Mouse (Mus musculus): Measurements from ENCODE around the gene Atf3.
"Not testable (repeated sequence)": the region's sequence is repeated elsewhere in the genome, so short reads cannot be mapped to it uniquely, and the experiment has no call there.

Atf3 gene

DNA sequence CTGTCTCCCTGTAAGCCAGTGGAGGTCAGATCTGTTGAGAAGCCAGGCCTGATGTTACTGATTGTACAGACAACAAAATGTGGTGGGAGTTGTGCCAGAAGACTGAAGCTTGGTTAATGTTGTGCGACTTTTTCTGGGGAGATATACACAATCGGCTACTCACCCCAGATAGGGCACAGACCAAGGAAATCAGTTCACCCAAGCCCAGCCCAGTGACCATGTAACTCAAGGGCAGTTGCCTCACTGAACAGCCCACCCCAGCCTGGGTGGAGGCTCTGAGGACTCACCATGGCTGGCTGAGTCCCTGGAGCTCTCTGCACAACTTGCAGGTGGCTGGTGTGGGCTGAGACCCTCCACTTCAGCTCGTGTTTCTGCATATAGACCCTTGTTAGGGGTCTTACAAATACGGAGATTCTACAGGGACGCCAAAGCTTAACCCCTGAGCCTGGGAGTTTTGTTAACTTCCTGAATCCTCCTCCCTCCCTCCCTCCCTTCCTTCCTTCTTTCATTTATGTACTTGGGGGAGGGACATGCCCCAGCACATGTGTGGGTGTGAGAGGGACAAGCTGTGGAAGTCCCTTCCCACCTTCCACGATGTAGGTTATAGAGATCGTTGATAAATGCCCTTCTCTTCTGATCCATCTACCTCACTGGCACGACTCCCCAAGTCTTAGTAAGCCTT is 66.8 kb downstream of the Atf3 start:
- DNase-seq (ENCODE audit: low read depth, low spot score) = no peak

- DNase-seq (ENCODE audit: low read depth, low spot score) = not testable (repeated sequence)
Measured at GRCm38 (mm10) chr1:191149489-191149888, 68.3 kb downstream of the Atf3 start.

- no peak for DNase-seq (ENCODE audit: low read depth, low spot score)
Measured at GRCm38 (mm10) chr1:191140983-191141382, 76.9 kb downstream of the Atf3 start.

- DNase-seq (ENCODE audit: low read depth, low spot score) = no peak
Measured at GRCm38 (mm10) chr1:191138874-191139495, 78.9 kb downstream of the Atf3 start.

- no peak for DNase-seq (ENCODE audit: low read depth, low spot score)
Measured at GRCm38 (mm10) chr1:191138436-191138835, 79.4 kb downstream of the Atf3 start.

DNA sequence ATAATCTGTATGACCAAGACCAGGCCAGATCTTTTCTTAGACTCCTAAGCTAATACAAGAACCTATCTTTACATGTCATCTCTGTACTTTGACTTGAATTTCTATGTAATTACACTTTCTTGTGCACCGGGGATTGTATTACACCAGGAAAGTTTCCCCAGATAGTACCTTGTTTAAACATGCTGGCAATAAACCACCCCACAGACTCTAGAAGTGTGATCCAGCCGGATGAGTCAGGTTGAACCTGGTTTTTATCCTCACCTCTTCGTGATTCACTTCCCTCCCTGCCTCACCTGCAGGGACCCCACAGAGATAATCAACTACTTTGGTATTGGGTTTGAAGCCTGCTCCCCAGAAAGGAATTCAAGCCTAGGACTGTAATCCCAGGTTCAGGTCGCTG is 82.4 kb downstream of the Atf3 start:
- DNase-seq (ENCODE audit: low read depth, low spot score) = no peak

- no peak for DNase-seq (ENCODE audit: low read depth, low spot score)
Measured at GRCm38 (mm10) chr1:191132934-191133333, 84.9 kb downstream of the Atf3 start.

GRCm38 (mm10) chr1:191132240-191132639 is 85.6 kb downstream of the Atf3 start:
- DNase-seq (ENCODE audit: low read depth, low spot score) = no peak

GRCm38 (mm10) chr1:191131692-191132091 is 86.1 kb downstream of the Atf3 start:
- no peak for DNase-seq (ENCODE audit: low read depth, low spot score)

DNA sequence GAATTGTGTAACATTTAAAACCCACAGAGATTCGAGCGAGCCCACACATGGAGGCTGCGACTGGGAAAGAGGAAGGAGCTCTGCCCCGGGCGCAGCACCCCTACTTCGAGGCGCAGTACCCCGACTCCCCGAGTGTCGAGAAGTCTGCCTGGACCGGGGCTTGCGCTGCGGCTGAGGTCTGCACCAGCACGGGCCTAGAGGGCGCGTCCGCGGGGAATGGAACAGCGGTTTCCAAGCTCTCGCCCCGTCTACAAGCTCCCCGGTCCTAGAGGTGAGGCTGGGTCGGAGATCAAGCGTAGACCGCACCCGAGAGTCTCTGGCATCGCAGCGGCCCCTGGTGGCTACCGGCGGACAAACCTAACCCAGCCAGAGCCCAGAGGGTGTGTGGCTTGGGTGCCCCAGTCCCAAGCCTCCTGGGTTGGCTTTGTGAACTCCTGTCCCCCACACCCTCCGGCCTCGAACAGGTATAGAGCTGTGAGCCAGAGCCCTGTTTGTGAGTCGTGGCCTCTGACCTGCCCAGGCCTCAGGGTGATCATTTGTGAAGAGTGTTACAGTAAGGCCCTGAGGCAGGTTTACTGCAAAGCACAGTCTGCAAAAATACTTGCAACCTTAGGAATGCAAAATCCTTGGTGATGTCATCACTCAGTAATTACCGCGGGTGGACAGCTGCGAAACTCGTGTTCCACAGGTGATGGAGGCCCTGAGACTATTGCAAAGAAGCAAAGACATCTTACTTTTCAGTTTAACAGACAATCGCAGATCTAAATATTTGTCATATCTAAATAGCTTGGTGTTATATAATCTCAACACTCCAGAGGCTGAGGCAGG is 91.8 kb downstream of the Atf3 start:
- peak; percentile 48 for DNase-seq (ENCODE audit: low read depth, low spot score)

- DNase-seq (ENCODE audit: low read depth, low spot score) = no peak
Measured at GRCm38 (mm10) chr1:191124288-191124687, 93.6 kb downstream of the Atf3 start.

DNA sequence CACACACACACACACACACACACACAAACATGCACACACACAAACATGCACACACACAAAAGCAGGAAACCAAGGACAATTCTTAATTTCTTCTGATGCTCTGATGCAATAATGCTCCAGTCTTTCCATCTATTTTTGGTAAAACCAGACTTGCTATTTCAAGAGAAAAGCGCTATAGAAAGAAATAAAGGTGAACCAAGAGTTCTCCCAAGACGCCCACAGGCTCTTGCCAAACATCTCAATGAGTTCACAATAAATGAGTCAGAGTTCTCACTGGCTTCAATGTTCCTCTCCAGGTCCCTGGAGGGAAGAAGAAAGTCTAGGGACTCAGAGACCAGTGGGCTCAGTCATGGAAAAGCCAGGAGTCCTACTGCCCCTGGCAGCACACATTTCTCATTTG is 94.1 kb downstream of the Atf3 start:
- no peak for DNase-seq (ENCODE audit: low read depth, low spot score)

- DNase-seq (ENCODE audit: low read depth, low spot score) = no peak
Measured at GRCm38 (mm10) chr1:191122744-191123143, 95.1 kb downstream of the Atf3 start.

Data from mesoderm, embryonic 11.5 days (tissue).